Mouse (Mus musculus) MEL (cell line): ENCODE measurements around the gene Nemf. TPM values are rescaled to one million over a fixed set of nuclear protein-coding genes. Genes with fewer than 3 reads are reported as not detected.
"Not testable (repeated sequence)": the region's sequence is repeated elsewhere in the genome, so short reads cannot be mapped to it uniquely, and the experiment has no call there.

Source experiments
- DNase-seq: peaks from one replicate; pipeline ENCODE4 v3.0.0; 2011; ENCODE audit warnings: low read depth, low spot score
- H3K27ac ChIP-seq: 2 replicates; pipeline ENCODE4 v1.5.1; 2012; ENCODE audit warnings: low read depth, mild to moderate bottlenecking, control low read depth, low read length, moderate library complexity; ENCODE audit not compliant: control insufficient read depth
- H3K27me3 ChIP-seq, 2 experiments: fragments of 150-350 bp in 1 of 2; sonication (generic) in 1 of 2; 2 replicates each; pipeline ENCODE4 v1.6.1; 2012; ENCODE audit warnings: low read length in 2 of 2, mild to moderate bottlenecking in 2 of 2, improper control_type of control experiment in 1 of 2, moderate library complexity in 1 of 2; ENCODE audit not compliant: insufficient read depth in 2 of 2, control insufficient read depth in 1 of 2
- H3K36me3 ChIP-seq, 2 experiments: 2 replicates each; pipeline ENCODE4 v1.6.1; 2012 to 2014; ENCODE audit warnings: low read length in 2 of 2, improper control_type of control experiment in 1 of 2, inconsistent platforms in 1 of 2, mild to moderate bottlenecking in 1 of 2; ENCODE audit not compliant: insufficient read depth in 2 of 2, control insufficient read depth in 1 of 2
- H3K4me1 ChIP-seq, 2 experiments: fragments of 150-350 bp in 1 of 2; sonication (generic) in 1 of 2; 2 replicates each; pipeline ENCODE4 v1.6.1; 2012; ENCODE audit warnings: low read length in 2 of 2, improper control_type of control experiment in 1 of 2, mild to moderate bottlenecking in 1 of 2; ENCODE audit not compliant: insufficient read depth in 2 of 2, control insufficient read depth in 1 of 2
- H3K4me3 ChIP-seq, 2 experiments: fragments of 150-350 bp in 1 of 2; sonication (generic) in 1 of 2; 2 replicates each; pipeline ENCODE4 v1.5.1; 2012; ENCODE audit warnings: low read depth in 2 of 2, low read length in 2 of 2, mild to moderate bottlenecking in 2 of 2, moderate library complexity in 2 of 2, control low read depth in 1 of 2, improper control_type of control experiment in 1 of 2; ENCODE audit not compliant: control insufficient read depth in 1 of 2, insufficient read depth in 1 of 2
- H3K79me2 ChIP-seq: 2 replicates; pipeline ENCODE4 v1.6.1; 2012; ENCODE audit warnings: mild to moderate bottlenecking, low read length, moderate library complexity; ENCODE audit not compliant: control insufficient read depth, poor library complexity, insufficient read depth
- H3K9ac ChIP-seq: 2 replicates; pipeline ENCODE4 v1.6.1; 2012; ENCODE audit warnings: low read depth, mild to moderate bottlenecking, control low read depth, low read length, moderate library complexity; ENCODE audit not compliant: control insufficient read depth, poor library complexity, severe bottlenecking
- H3K9me3 ChIP-seq: fragments of 150-350 bp; sonication (generic); replicated peaks from 2 replicates; pipeline ENCODE4 v1.6.1; 2012; ENCODE audit warnings: mild to moderate bottlenecking, low read length, improper control_type of control experiment, moderate library complexity; ENCODE audit not compliant: insufficient read depth
- CHD2 ChIP-seq: IDR thresholded peaks from 2 replicates; pipeline ENCODE4 v1.6.1; 2011; ENCODE audit warnings: low read length, improper control_type of control experiment
- ETS1 ChIP-seq: IDR thresholded peaks from 2 replicates; pipeline ENCODE4 v1.6.1; 2012; ENCODE audit warnings: low read depth, mild to moderate bottlenecking, inconsistent platforms, low read length, improper control_type of control experiment, moderate library complexity
- HCFC1 ChIP-seq: IDR thresholded peaks from 2 replicates; pipeline ENCODE4 v1.6.1; 2012; ENCODE audit warnings: low read depth, mild to moderate bottlenecking, inconsistent platforms, low read length, improper control_type of control experiment, moderate library complexity
- MAZ ChIP-seq: IDR thresholded peaks from 2 replicates; pipeline ENCODE4 v1.6.1; 2012; ENCODE audit warnings: low read depth, mild to moderate bottlenecking, inconsistent platforms, low read length, improper control_type of control experiment
- MYB ChIP-seq: IDR thresholded peaks from 2 replicates; pipeline ENCODE4 v1.6.1; 2011; ENCODE audit warnings: mild to moderate bottlenecking, low read depth, low read length, improper control_type of control experiment
- MYC ChIP-seq: IDR thresholded peaks from 2 replicates; pipeline ENCODE4 v1.6.1; 2011; ENCODE audit warnings: low read depth, mild to moderate bottlenecking, low read length, improper control_type of control experiment, moderate library complexity
- NELFE ChIP-seq: IDR thresholded peaks from 2 replicates; pipeline ENCODE4 v1.6.1; 2011; ENCODE audit warnings: low read depth, low read length, improper control_type of control experiment
- POLR2A ChIP-seq, 2 experiments: IDR thresholded peaks; 2 replicates each; pipeline ENCODE4 v1.6.1; 2011 to 2012; ENCODE audit warnings: low read length in 2 of 2, mild to moderate bottlenecking in 2 of 2, control low read depth in 1 of 2, improper control_type of control experiment in 1 of 2, low read depth in 1 of 2, moderate library complexity in 1 of 2; ENCODE audit not compliant: control insufficient read depth in 1 of 2, insufficient read depth in 1 of 2, poor library complexity in 1 of 2
- POLR2AphosphoS2 ChIP-seq: IDR thresholded peaks from 2 replicates; pipeline ENCODE4 v1.6.1; 2011; ENCODE audit warnings: low read length, improper control_type of control experiment
- RCOR1 ChIP-seq: IDR thresholded peaks from 2 replicates; pipeline ENCODE4 v1.6.1; 2012; ENCODE audit warnings: low read depth, mild to moderate bottlenecking, inconsistent platforms, low read length, improper control_type of control experiment
- SIN3A ChIP-seq: IDR thresholded peaks from 2 replicates; pipeline ENCODE4 v1.6.1; 2012; ENCODE audit warnings: low read length, improper control_type of control experiment, inconsistent platforms
- TBP ChIP-seq: IDR thresholded peaks from 2 replicates; pipeline ENCODE4 v1.8.0; 2011; ENCODE audit warnings: low read depth, low read length, improper control_type of control experiment
- TCF12 ChIP-seq: IDR thresholded peaks from 2 replicates; pipeline ENCODE4 v1.6.1; 2014; ENCODE audit warnings: low read depth, mild to moderate bottlenecking, inconsistent platforms, low read length, improper control_type of control experiment, moderate library complexity
- ZMIZ1 ChIP-seq: IDR thresholded peaks from 2 replicates; pipeline ENCODE4 v1.6.1; 2012; ENCODE audit warnings: low read depth, mild to moderate bottlenecking, inconsistent platforms, low read length, improper control_type of control experiment, moderate library complexity
- ZNF384 ChIP-seq: IDR thresholded peaks from 2 replicates; pipeline ENCODE4 v1.6.1; 2012; ENCODE audit warnings: low read depth, mild to moderate bottlenecking, inconsistent platforms, low read length, improper control_type of control experiment
- polyA plus RNA-seq, 2 experiments: library from polyadenylated mRNA; stranded (reverse) in 1 of 2; unstranded in 1 of 2; fragments of >175 nt in 1 of 2; fragments of >200 nt in 1 of 2; gene quantifications; 2 replicates each; pipeline versions ENCODE4 v1.2.1 to v1.2.4; 2012; ENCODE audit warnings: low replicate concordance in 2 of 2, low read depth in 1 of 2; ENCODE audit not compliant: insufficient read length in 2 of 2, insufficient read depth in 1 of 2, missing spikeins in 1 of 2
- total RNA-seq: library from RNA; depleted of rRNA; stranded (reverse); fragments of 300-350 nt; gene quantifications from 2 replicates; pipeline ENCODE4 v1.2.3, GENCODE M21; 2012

The Nemf gene
- total and polyA plus RNA-seq, 3 experiments: 30.2 to 33.4 TPM; not detected in 1

DNA sequence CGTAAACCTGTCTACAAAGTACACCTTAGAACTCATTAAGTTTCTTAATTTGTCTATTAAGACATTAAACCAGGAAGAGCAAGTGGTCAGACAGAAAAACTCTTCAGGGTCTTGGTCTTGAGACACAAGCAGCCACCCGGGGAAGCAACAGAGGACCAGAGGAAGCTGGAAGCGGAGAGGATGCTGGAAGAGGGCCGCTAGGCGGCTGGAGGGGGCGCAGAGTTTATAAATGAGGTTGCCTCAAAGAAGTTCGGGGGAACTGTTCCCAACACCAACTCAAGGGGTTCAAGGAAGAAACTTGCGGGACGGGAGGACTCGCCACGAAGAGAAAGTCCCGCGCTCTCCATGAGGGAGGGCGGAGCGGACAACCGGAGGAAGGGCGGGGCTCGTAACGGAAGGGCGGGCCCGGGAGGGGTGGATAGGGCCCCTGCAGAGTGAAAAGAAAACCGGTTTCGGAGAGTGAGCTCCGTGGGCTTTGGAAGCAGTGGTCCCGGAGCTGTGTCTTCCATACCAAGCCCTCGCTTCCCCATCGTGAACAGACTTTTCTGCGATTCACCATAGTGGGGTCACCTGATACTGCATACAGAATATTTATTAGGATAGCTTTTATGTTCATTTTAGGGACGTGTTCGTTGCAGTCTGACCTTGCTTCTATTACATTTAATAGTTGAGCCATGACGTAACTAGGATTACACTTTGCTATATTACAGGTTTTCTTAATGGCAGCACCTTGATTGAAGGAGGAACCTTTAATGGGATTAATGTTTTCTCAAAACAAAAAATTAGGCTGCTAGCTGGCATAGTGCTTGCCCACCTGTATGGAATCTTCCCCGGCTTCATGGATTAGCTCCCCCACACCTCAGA lies 7.2 kb upstream of the Nemf start:
- TF ChIP-seq TBP (peak; percentile 92), SIN3A (peak; percentile 83), CHD2 (no peak), NELFE (peak; percentile 95), MYC (peak; percentile 66; the same call in 1 of the 2 replicates), ETS1 (0 out of 2 replicates have a peak, but pooled peaks have one; percentile 18), RCOR1 (no peak), MYB (no peak), ZMIZ1 (peak; percentile 79; the same call in 1 of the 2 replicates), POLR2A (IDR thresholded peaks at IDR 0.05; ENCODE audit: control insufficient read depth in 1 of 2, insufficient read depth in 1 of 2, low read depth in 1 of 2, low read length in 2 of 2, poor library complexity in 1 of 2) (peak; percentile 71 to 98), MAZ (no peak), POLR2AphosphoS2 (peak; percentile 95), HCFC1 (peak; percentile 60; the same call in 1 of the 2 replicates), TCF12 (peak; percentile 38; the same call in 1 of the 2 replicates)
- H3K27me3 ChIP-seq: no peaks in the 10 kb centered on the region

DNA sequence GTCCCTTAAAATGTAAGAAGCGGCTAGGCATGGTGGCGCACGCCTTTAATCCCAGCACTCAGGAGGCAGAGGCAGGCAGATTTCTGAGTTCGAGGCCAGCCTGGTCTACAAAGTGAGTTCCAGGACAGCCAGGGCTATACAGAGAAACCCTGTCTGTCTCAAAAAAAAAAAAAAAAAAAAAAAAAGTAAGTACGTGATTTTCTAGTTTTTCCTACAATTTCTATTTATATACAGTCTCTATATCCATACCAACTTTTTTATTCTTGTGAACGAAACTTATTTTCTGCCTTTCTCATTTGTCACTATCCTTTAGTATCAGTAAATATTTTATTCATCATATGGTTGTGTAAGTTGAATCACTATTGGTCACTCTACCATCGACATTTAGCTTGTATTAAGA lies 6.1 kb upstream of the Nemf start:
- not testable (repeated sequence) for H3K27ac ChIP-seq, H3K27me3 ChIP-seq, H3K9me3 ChIP-seq, H3K4me1 ChIP-seq, DNase-seq, H3K79me2 ChIP-seq
- Histone ChIP-seq H3K36me3 (peaks cover 0 to 14% of the 10 kb centered on the region in 2 experiments; a peak in 2 of 4 replicates), H3K4me3 (peak overlapping the region in 1 of 2 experiments; percentile 84; a peak in 1 of 4 replicates), H3K9ac (peak overlapping the region; percentile 91; the same call in 1 of the 2 replicates)
- TF ChIP-seq ZNF384: peak; percentile 36; the same call in 1 of the 2 replicates
- TF ChIP-seq TBP: peak; percentile 83; the same call in 1 of the 2 replicates

More for the DNA sequence above, 7.2 kb upstream of the Nemf start:
- Histone ChIP-seq H3K9me3 (no peaks in the 10 kb centered on the region), H3K27ac (peak overlapping the region; percentile 85), H3K36me3 (peaks cover 0 to 12% of the 10 kb centered on the region in 2 experiments; a peak in 2 of 4 replicates), H3K4me3 (peak overlapping the region; percentile 84 to 86), H3K9ac (peak overlapping the region; percentile 93), H3K4me1 (peaks cover 0 to 5% of the 10 kb centered on the region in 2 experiments; a peak in 1 of 4 replicates), H3K79me2 (peaks cover 1% of the 10 kb centered on the region; the same call in 1 of the 2 replicates)
- DNase-seq: peak; percentile 90
